Mouse (Mus musculus) stomach, postnatal 0 days (tissue): ENCODE measurements at regions not wholly inside any gene's neighbourhood (a gene's known extent, or its start where the extent isn't known, plus 50 kb on each side); places are given as distances from the start of the nearest gene placed in this dataset.

Experiments used
- ATAC-seq: fragments of 200-750 bp; cut with Nextera tagmentation; 2 replicates; pipeline ENCODE4 v1.8.0; 2017; ENCODE audit not compliant: low FRiP score, low TSS enrichment
- DNase-seq: peaks from one replicate; pipeline ENCODE4 v3.0.0-alpha.2; 2016; ENCODE audit warnings: low spot score
- H3K27ac ChIP-seq: fragments of 300-500 bp; sonication (generic); replicated peaks from 2 replicates; pipeline ENCODE4 v1.5.1; 2014; ENCODE audit warnings: mild to moderate bottlenecking, control low read depth
- H3K27me3 ChIP-seq: fragments of 300-500 bp; sonication (generic); 2 replicates; pipeline ENCODE4 v1.6.1; 2014; ENCODE audit warnings: low read length; ENCODE audit not compliant: control insufficient read depth, insufficient read depth
- H3K36me3 ChIP-seq: fragments of 300-500 bp; sonication (generic); 2 replicates; pipeline ENCODE4 v1.6.1; 2014; ENCODE audit warnings: low read length, mixed read lengths; ENCODE audit not compliant: control insufficient read depth, insufficient read depth
- H3K4me1 ChIP-seq: fragments of 300-500 bp; sonication (generic); replicated peaks from 2 replicates; pipeline ENCODE4 v1.6.1; 2014; ENCODE audit warnings: antibody characterized with exemption; ENCODE audit not compliant: control insufficient read depth, insufficient read depth
- H3K4me2 ChIP-seq: fragments of 300-500 bp; sonication (generic); replicated peaks from 2 replicates; pipeline ENCODE4 v1.6.1; 2014; ENCODE audit warnings: low read depth, mild to moderate bottlenecking, control low read depth, moderate library complexity
- H3K4me3 ChIP-seq: fragments of 300-500 bp; sonication (generic); 2 replicates; pipeline ENCODE4 v1.5.1; 2014; ENCODE audit warnings: low read depth, low read length, control low read depth
- H3K9ac ChIP-seq: fragments of 300-500 bp; sonication (generic); 2 replicates; pipeline ENCODE4 v1.6.1; 2014; ENCODE audit warnings: mild to moderate bottlenecking, low read length, control low read depth, mixed read lengths
- H3K9me3 ChIP-seq: fragments of 300-500 bp; sonication (generic); 2 replicates; pipeline ENCODE4 v1.6.1; 2016; ENCODE audit warnings: low read length; ENCODE audit not compliant: control insufficient read depth
- CTCF ChIP-seq: IDR thresholded peaks from 2 replicates; pipeline ENCODE4 v1.5.1; 2016; ENCODE audit warnings: antibody characterized with exemption, low read depth, mild to moderate bottlenecking, moderate library complexity
- EP300 ChIP-seq: optimal IDR thresholded peaks from 2 replicates; pipeline ENCODE3; 2016; ENCODE audit warnings: antibody characterized with exemption
- WGBS: fragments of 180-500 bp; shearing (Covaris S2); extraction: QIAGEN DNeasy Blood & Tissue Kit; methylation state at CpG from one replicate; pipeline ENCODE4 v1.1.7; 2014; 5-methylcytosine and 5-hydroxymethylcytosine counted together

- H3K4me2 ChIP-seq, result 0 out of 2 replicates have a peak overlapping the region, but pooled peaks have one; percentile 8
- no peaks in the 10 kb centered on the region for H3K9me3 ChIP-seq
- TF ChIP-seq CTCF, result no peak
- no peak for TF ChIP-seq EP300
- no peak overlapping the region for H3K9ac ChIP-seq
- H3K4me1 ChIP-seq, result no peaks in the 10 kb centered on the region
- H3K27ac ChIP-seq, result no peak overlapping the region
- ATAC-seq (no peak), DNase-seq (no peak)
- no peaks in the 10 kb centered on the region for H3K36me3 ChIP-seq
- H3K27me3 ChIP-seq, result no peaks in the 10 kb centered on the region
- H3K4me3 ChIP-seq, result no peak overlapping the region
- 46% methylated on average over 2 of the region's 2 CpGs for WGBS
Observed at GRCm38 (mm10) chr17:79282771-79283170, 72.1 kb downstream of the Cdc42ep3 start.

GRCm38 (mm10) chr17:79273551-79273950, 81.3 kb downstream of the Cdc42ep3 start:
- no peaks in the 10 kb centered on the region for H3K9me3 ChIP-seq
- no peak for DNase-seq
- TF ChIP-seq CTCF, result no peak
- TF ChIP-seq EP300, result no peak
- no peak overlapping the region for H3K9ac ChIP-seq
- no peak for ATAC-seq
- H3K4me1 ChIP-seq, result no peaks in the 10 kb centered on the region
- no peak overlapping the region for H3K27ac ChIP-seq
- H3K4me3 ChIP-seq, result no peak overlapping the region
- no peaks in the 10 kb centered on the region for H3K36me3 ChIP-seq
- H3K27me3 ChIP-seq, result no peaks in the 10 kb centered on the region
- no peak overlapping the region for H3K4me2 ChIP-seq
- WGBS, result 41% methylated on average over 8 of the region's 8 CpGs

- DNase-seq (no peak), ATAC-seq (no peak)
- no peaks in the 10 kb centered on the region for H3K4me1 ChIP-seq
- H3K27me3 ChIP-seq, result no peaks in the 10 kb centered on the region
- no peak overlapping the region for H3K4me3 ChIP-seq
- no peaks in the 10 kb centered on the region for H3K9me3 ChIP-seq
- H3K36me3 ChIP-seq, result no peaks in the 10 kb centered on the region
- no peak overlapping the region for H3K27ac ChIP-seq
- WGBS, result 23% methylated on average over 5 of the region's 5 CpGs
- H3K9ac ChIP-seq, result no peak overlapping the region
- H3K4me2 ChIP-seq, result no peak overlapping the region
- TF ChIP-seq EP300 (no peak), CTCF (no peak)
Observed at GRCm38 (mm10) chr17:79259691-79260090, 95.2 kb downstream of the Cdc42ep3 start.

- DNase-seq (no peak), ATAC-seq (no peak)
- Histone ChIP-seq H3K4me3 (no peak overlapping the region), H3K27ac (no peak overlapping the region), H3K4me1 (no peaks in the 10 kb centered on the region), H3K4me2 (no peak overlapping the region), H3K27me3 (no peaks in the 10 kb centered on the region), H3K36me3 (no peaks in the 10 kb centered on the region), H3K9me3 (no peaks in the 10 kb centered on the region), H3K9ac (no peak overlapping the region)
- 80% methylated on average over 9 of the region's 9 CpGs for WGBS
- no peak for TF ChIP-seq CTCF
- no peak for TF ChIP-seq EP300
Observed at GRCm38 (mm10) chr17:79246962-79247902, 107.7 kb downstream of the Cdc42ep3 start.

- H3K27me3 ChIP-seq, result no peaks in the 10 kb centered on the region
- no peak overlapping the region for H3K27ac ChIP-seq
- TF ChIP-seq CTCF (no peak), EP300 (no peak)
- H3K4me3 ChIP-seq, result no peak overlapping the region
- no peaks in the 10 kb centered on the region for H3K36me3 ChIP-seq
- H3K4me1 ChIP-seq, result no peaks in the 10 kb centered on the region
- no peaks in the 10 kb centered on the region for H3K9me3 ChIP-seq
- WGBS, result 74% methylated on average over 11 of the region's 11 CpGs
- ATAC-seq, result no peak
- no peak overlapping the region for H3K4me2 ChIP-seq
- H3K9ac ChIP-seq, result no peak overlapping the region
- no peak for DNase-seq
Observed at GRCm38 (mm10) chr17:79244121-79244520, 110.8 kb downstream of the Cdc42ep3 start.

- no peak for TF ChIP-seq CTCF
- TF ChIP-seq EP300, result no peak
- WGBS, result 73% methylated on average over 2 of the region's 2 CpGs
Observed at GRCm38 (mm10) chr17:79243426-79243825, 111.5 kb downstream of the Cdc42ep3 start.

More at GRCm38 (mm10) chr17:79243426-79243825, 111.5 kb downstream of the Cdc42ep3 start:
- Histone ChIP-seq H3K36me3 (no peaks in the 10 kb centered on the region), H3K9me3 (no peaks in the 10 kb centered on the region), H3K27me3 (no peaks in the 10 kb centered on the region), H3K27ac (no peak overlapping the region), H3K4me1 (no peaks in the 10 kb centered on the region), H3K4me3 (no peak overlapping the region), H3K9ac (no peak overlapping the region), H3K4me2 (no peak overlapping the region)
- ATAC-seq (no peak), DNase-seq (no peak)
